11 mouse cellular contexts compared by ENCODE assay signal in genomic region chr5:139317751-139318504, GRCm38 (mm10). TPM values are rescaled to one million over a fixed set of nuclear protein-coding genes. Genes with fewer than 3 reads are reported as not detected.
A peak's percentile ranks its signal among the peaks of the same experiment; 100 is the strongest.
DNase-seq lines count a peak whose midpoint lies in the region; ATAC-seq and TF ChIP-seq lines count a peak whose summit lies in the region.
"Had no signal": no experiment of that assay in that cellular context is flagged by ENCODE, and none has a peak within 500 bp of the region (broad histone marks: within the 10 kb centered on the region; RNA-seq: fewer than 3 reads in every experiment).

No protein-coding gene starts in this region.

- TF ChIP-seq EP300 in liver, postnatal 0 days (IDR thresholded peaks at IDR 0.05; ENCODE audit: low read depth), result no peak

- no peak for TF ChIP-seq CTCF in cerebellum, adult 2 months (IDR thresholded peaks at IDR 0.05; ENCODE audit: borderline replicate concordance, insufficient read depth, low read depth, low read length)
- no peak for TF ChIP-seq CTCF in liver, postnatal 0 days (IDR thresholded peaks at IDR 0.05; ENCODE audit: low read depth)
- no peak for TF ChIP-seq CTCF in left cerebral cortex, adult 2 months (IDR thresholded peaks at IDR 0.05)

- WGBS in cerebellum, adult 2 months, result 60% methylated on average over 21 of the region's 21 CpGs
- 74% methylated on average over 21 of the region's 21 CpGs for WGBS in liver, embryonic 12.5 days (ENCODE audit: insufficient replicate concordance)
- WGBS in liver, postnatal 0 days (ENCODE audit: insufficient replicate concordance), result 67% methylated on average over 21 of the region's 21 CpGs
- WGBS in stomach, embryonic 15.5 days, result 66% methylated on average over 21 of the region's 21 CpGs

- 0 out of 2 replicates have a peak, but pooled peaks have one; percentile 23 for ATAC-seq in liver, embryonic 12.5 days
- no peak; the same call in 1 of the 2 replicates for ATAC-seq in liver, postnatal 0 days
- ATAC-seq in stomach, embryonic 15.5 days (ENCODE audit: insufficient read depth, low FRiP score, low read depth), result peak; percentile 16; the same call in 1 of the 2 replicates

- H3K36me3 ChIP-seq in liver, embryonic 12.5 days, result no peaks in the 10 kb centered on the region
- no peaks in the 10 kb centered on the region for H3K36me3 ChIP-seq in liver, postnatal 0 days (replicated peaks; ENCODE audit: insufficient read depth, low read length)
- no peaks in the 10 kb centered on the region for H3K36me3 ChIP-seq in stomach, embryonic 15.5 days

- no peak overlapping the region for H3K27ac ChIP-seq in cerebellum, adult 2 months (ENCODE audit: insufficient read depth, low read length)
- peak overlapping the region; percentile 47 for H3K27ac ChIP-seq in liver, embryonic 12.5 days
- no peak overlapping the region for H3K27ac ChIP-seq in liver, postnatal 0 days (ENCODE audit: low read depth)
- peak overlapping the region; percentile 73 for H3K27ac ChIP-seq in left cerebral cortex, adult 2 months
- H3K27ac ChIP-seq in stomach, embryonic 15.5 days, result peak overlapping the region; percentile 74

- H3K9me3 ChIP-seq in liver, embryonic 12.5 days (replicated peaks), result no peaks in the 10 kb centered on the region
- H3K9me3 ChIP-seq in liver, postnatal 0 days (ENCODE audit: low read length), result no peaks in the 10 kb centered on the region
- no peaks in the 10 kb centered on the region for H3K9me3 ChIP-seq in stomach, embryonic 15.5 days

- H3K27me3 ChIP-seq in cerebellum, adult 2 months (ENCODE audit: control insufficient read depth, insufficient read depth, low read length), result no peaks in the 10 kb centered on the region
- peaks cover 2% of the 10 kb centered on the region for H3K27me3 ChIP-seq in liver, embryonic 12.5 days (replicated peaks)
- no peaks in the 10 kb centered on the region for H3K27me3 ChIP-seq in liver, postnatal 0 days (ENCODE audit: insufficient read depth, low read length)
- H3K27me3 ChIP-seq in stomach, embryonic 15.5 days (replicated peaks), result no peaks in the 10 kb centered on the region

- TF ChIP-seq POLR2A in cerebellum, adult 2 months (IDR thresholded peaks at IDR 0.05; ENCODE audit: borderline replicate concordance, insufficient read depth, low read length), result no peak

- H3K4me2 ChIP-seq in liver, embryonic 12.5 days, result no peak overlapping the region
- no peak overlapping the region for H3K4me2 ChIP-seq in liver, postnatal 0 days (ENCODE audit: low read depth, low read length)
- no peak overlapping the region for H3K4me2 ChIP-seq in stomach, embryonic 15.5 days

- H3K9ac ChIP-seq in liver, embryonic 12.5 days, result no peak overlapping the region
- H3K9ac ChIP-seq in liver, postnatal 0 days (replicated peaks), result no peak overlapping the region
- no peak overlapping the region for H3K9ac ChIP-seq in stomach, embryonic 15.5 days

- no peak overlapping the region for H3K4me3 ChIP-seq in cerebellum, adult 2 months (replicated peaks; ENCODE audit: insufficient read depth, low read depth, low read length)
- H3K4me3 ChIP-seq in liver, embryonic 12.5 days, result no peak overlapping the region
- no peak overlapping the region for H3K4me3 ChIP-seq in liver, postnatal 0 days (ENCODE audit: low read depth, low read length)
- peak overlapping the region; percentile 16; the same call in 1 of the 2 replicates for H3K4me3 ChIP-seq in left cerebral cortex, adult 2 months
- no peak overlapping the region for H3K4me3 ChIP-seq in stomach, embryonic 15.5 days (replicated peaks)

- intact Hi-C loops in left cerebral cortex, adult 2 months (cut with DNase I), result no loop called here

- peak; percentile 40 to 56 for DNase-seq in cerebellum, adult 18-20 months
- DNase-seq in cerebellum, adult 2 months, result no peak
- DNase-seq in liver, postnatal 0 days, result no peak
- DNase-seq in left cerebral cortex, adult 2 months (ENCODE audit: extremely low spot score in 1 of 2, low spot score in 2 of 2), result peak; percentile 64 to 67
- DNase-seq in cerebellum, adult 8-10 months, result no peak
- no peak for DNase-seq in lung, postnatal 10 days
- DNase-seq: heart, postnatal 14 days; lung, postnatal 14 days had no signal

- H3K4me1 ChIP-seq in cerebellum, adult 2 months (ENCODE audit: control insufficient read depth, insufficient read depth, low read length), result peaks cover 35% of the 10 kb centered on the region
- H3K4me1 ChIP-seq in liver, embryonic 12.5 days, result peaks cover 15% of the 10 kb centered on the region; the same call in 1 of the 2 replicates
- peaks cover 6% of the 10 kb centered on the region; the same call in 1 of the 2 replicates for H3K4me1 ChIP-seq in liver, postnatal 0 days (ENCODE audit: insufficient read depth)
- H3K4me1 ChIP-seq in stomach, embryonic 15.5 days, result peaks cover 9% of the 10 kb centered on the region; the same call in 1 of the 2 replicates

RNA-seq across cellular contexts. Expression of gene Adap1, which starts 7.5 kb away (rescaled TPM):
- 156 and 163 TPM in 2 replicates for polyA plus RNA-seq in cerebellum, adult 2 months (2012; rRNA removed)
- polyA plus RNA-seq in liver, embryonic 12.5 days (2016; fragmentation: Nextera tagmentation; extraction: Ambion mirVana), result 6.7 and 7.3 TPM in 2 replicates
- polyA plus RNA-seq in liver, postnatal 0 days (2015; fragmentation: Nextera tagmentation; extraction: Ambion mirVana), result 3.7 and 4.3 TPM in 2 replicates
- 100 to 1,000 TPM; 242 to 256 TPM for total RNA-seq in left cerebral cortex, adult 2 months (2021)
- polyA plus RNA-seq in stomach, embryonic 15.5 days (2015; fragmentation: Nextera tagmentation; extraction: Ambion mirVana), result 12.3 and 13.0 TPM in 2 replicates

RNA-seq across cellular contexts. Expression of gene Cox19, which starts 33.3 kb away (rescaled TPM):
- 87.4 and 91.1 TPM in 2 replicates for polyA plus RNA-seq in cerebellum, adult 2 months (2012; rRNA removed)
- polyA plus RNA-seq in liver, embryonic 12.5 days (2016; fragmentation: Nextera tagmentation; extraction: Ambion mirVana), result 72.3 and 73.8 TPM in 2 replicates
- polyA plus RNA-seq in liver, postnatal 0 days (2015; fragmentation: Nextera tagmentation; extraction: Ambion mirVana), result 34.4 and 37.1 TPM in 2 replicates
- total RNA-seq in left cerebral cortex, adult 2 months (2021), result 10 to 100 TPM; 67.6 to 69.4 TPM
- 109 and 115 TPM in 2 replicates for polyA plus RNA-seq in stomach, embryonic 15.5 days (2015; fragmentation: Nextera tagmentation; extraction: Ambion mirVana)

RNA-seq across cellular contexts. Expression of gene Cyp2w1, which starts 34.5 kb away (rescaled TPM):
- not detected in 2 replicates for polyA plus RNA-seq in cerebellum, adult 2 months (2012; rRNA removed)
- polyA plus RNA-seq in liver, embryonic 12.5 days (2016; fragmentation: Nextera tagmentation; extraction: Ambion mirVana), result not detected in 2 replicates
- polyA plus RNA-seq in liver, postnatal 0 days (2015; fragmentation: Nextera tagmentation; extraction: Ambion mirVana), result not detected in 2 replicates
- not detected for total RNA-seq in left cerebral cortex, adult 2 months (2021)
- polyA plus RNA-seq in stomach, embryonic 15.5 days (2015; fragmentation: Nextera tagmentation; extraction: Ambion mirVana), result 8.5 and 11.6 TPM in 2 replicates
- total RNA-seq: heart, postnatal 14 days had no signal
- polyA plus RNA-seq: frontal cortex, adult 2 months had no signal

RNA-seq across cellular contexts. Expression of gene Gpr146, which starts 59.6 kb away (rescaled TPM):
- polyA plus RNA-seq in cerebellum, adult 2 months (2012; rRNA removed), result 16.4 and 17.3 TPM in 2 replicates
- 18.3 and 19.3 TPM in 2 replicates for polyA plus RNA-seq in liver, embryonic 12.5 days (2016; fragmentation: Nextera tagmentation; extraction: Ambion mirVana)
- 14.5 and 14.7 TPM in 2 replicates for polyA plus RNA-seq in liver, postnatal 0 days (2015; fragmentation: Nextera tagmentation; extraction: Ambion mirVana)
- total RNA-seq in left cerebral cortex, adult 2 months (2021), result 10 to 100 TPM; 12.5 to 13.9 TPM
- 2.7 and 3.3 TPM in 2 replicates for polyA plus RNA-seq in stomach, embryonic 15.5 days (2015; fragmentation: Nextera tagmentation; extraction: Ambion mirVana)

Comparison
In these comparisons a context has a peak if more than half of its experiments do, and no peak if none do; other contexts are left out.
1. DNase-seq: peak in cerebellum, adult 18-20 months (2 of 2) and left cerebral cortex, adult 2 months (2 of 2); none in cerebellum, adult 2 months (0 of 2), liver, postnatal 0 days (single experiment), cerebellum, adult 8-10 months (single experiment) and lung, postnatal 10 days (single experiment).
2. H3K27ac ChIP-seq: peak in liver, embryonic 12.5 days (single experiment), left cerebral cortex, adult 2 months (single experiment) and stomach, embryonic 15.5 days (single experiment); none in cerebellum, adult 2 months (single experiment) and liver, postnatal 0 days (single experiment).
3. RNA of gene Adap1, which starts 7.5 kb away (polyA plus RNA-seq): 156 to 163 TPM in cerebellum, adult 2 months; 12.3 to 13.0 TPM in stomach, embryonic 15.5 days, 6.7 to 7.3 TPM in liver, embryonic 12.5 days and 3.7 to 4.3 TPM in liver, postnatal 0 days; every median in the first group is over 10 times any median in the second.